Mouse (Mus musculus) ES-Bruce4 (cell line): Measurements from ENCODE around the gene Ubxn1.
A peak's percentile ranks its signal among the peaks of the same experiment; 100 is the strongest.

Source experiments
- CTCF ChIP-seq: IDR thresholded peaks from one replicate; pipeline ENCODE4 v1.8.1; 2011; ENCODE audit warnings: low read depth, low read length
- POLR2A ChIP-seq: IDR thresholded peaks from one replicate; pipeline ENCODE4 v1.8.1; 2011; ENCODE audit warnings: low read length; ENCODE audit not compliant: insufficient read depth

GRCm38 (mm10) chr19:8851639-8852038 is 19.7 kb upstream of the Ubxn1 start:
- TF ChIP-seq CTCF (peak; percentile 47), POLR2A (no peak)
